ENCODE assay signal across 9 mouse cellular contexts in the genomic region with DNA sequence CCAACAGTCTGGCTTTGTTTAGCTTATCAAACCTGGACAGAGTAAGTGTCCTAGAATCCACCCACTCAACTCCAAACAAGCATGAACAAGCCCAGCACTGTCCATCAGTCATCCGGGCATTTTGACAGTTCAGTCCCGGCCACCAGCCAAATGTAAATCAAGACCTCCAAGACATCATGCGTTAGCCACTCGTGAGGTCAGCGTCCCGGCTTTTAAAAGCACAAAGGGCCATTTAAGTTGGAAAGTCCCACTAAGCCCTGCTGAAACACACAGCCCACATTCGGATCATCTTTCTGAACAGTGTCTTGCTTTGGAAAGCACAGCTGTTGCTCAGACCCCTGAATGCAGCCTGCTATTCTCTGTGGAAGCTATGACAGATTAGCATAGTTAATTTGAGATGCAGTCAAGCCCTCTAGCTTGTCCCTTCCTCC. TPM values are rescaled to one million over a fixed set of nuclear protein-coding genes. Genes with fewer than 3 reads are reported as not detected.
DNase-seq lines count a peak whose midpoint lies in the region; TF ChIP-seq lines count a peak whose summit lies in the region.
"Had no signal": no experiment of that assay in that cellular context is flagged by ENCODE, and none has a peak within 500 bp of the region (broad histone marks: within the 10 kb centered on the region; RNA-seq: fewer than 3 reads in every experiment).

No protein-coding gene starts in this region.

- no peak overlapping the region for H3K4me3 ChIP-seq in embryonic fibroblast, embryonic 13.5 days (ENCODE audit: insufficient read depth, low read length)
- H3K4me3 ChIP-seq: hindbrain, embryonic 15.5 days; liver, embryonic 15.5 days had no signal

- intact Hi-C loops in heart, postnatal 10 days (cut with DNase I): no loop called here

- H3K4me1 ChIP-seq in embryonic fibroblast, embryonic 13.5 days (ENCODE audit: control insufficient read depth, insufficient read depth, low read length): peaks cover 4% of the 10 kb centered on the region; the same call in 1 of the 2 replicates

- TF ChIP-seq POLR2A in embryonic fibroblast, embryonic 13.5 days (IDR thresholded peaks at IDR 0.05; ENCODE audit: low read depth, low read length): no peak

- no peak for TF ChIP-seq CTCF in embryonic fibroblast, embryonic 13.5 days (IDR thresholded peaks at IDR 0.05; ENCODE audit: borderline replicate concordance, insufficient read depth, low read length)

- DNase-seq in kidney, postnatal 10 days: peak; percentile 42
- no peak for DNase-seq in kidney, adult 11 months
- DNase-seq in heart, postnatal 10 days: peak; percentile 68 to 71
- peak; percentile 23 for DNase-seq in skeletal muscle tissue, adult 2 months (ENCODE audit: low read depth, low spot score)
- DNase-seq in right cerebral cortex, postnatal 14 days: no peak
- DNase-seq in left cerebral cortex, adult 9 months (ENCODE audit: low spot score in 2 of 2): no peak

- peak overlapping the region; percentile 34 for H3K27ac ChIP-seq in embryonic fibroblast, embryonic 13.5 days (ENCODE audit: insufficient read depth, low read length)
- H3K27ac ChIP-seq: hindbrain, embryonic 15.5 days; liver, embryonic 15.5 days had no signal

RNA-seq across cellular contexts. Expression of gene Gm12166, which starts 26.1 kb away (rescaled TPM):
- 3.0 and 15.8 TPM in 2 replicates for polyA plus RNA-seq in embryonic fibroblast, embryonic 13.5 days (2011; ENCODE audit: insufficient read length, low read depth, missing spikeins)
- total RNA-seq in heart, postnatal 10 days (2021): 1 to 10 TPM; 2.5 to 3.4 TPM

RNA-seq across cellular contexts. Expression of gene Adam19, which starts 29.8 kb away (rescaled TPM):
- polyA plus RNA-seq in embryonic fibroblast, embryonic 13.5 days (2011; ENCODE audit: insufficient read length, low read depth, missing spikeins): 91.6 and 111 TPM in 2 replicates
- total RNA-seq in heart, postnatal 10 days (2021): 100 to 1,000 TPM; 115 to 153 TPM

RNA-seq across cellular contexts. Expression of gene Sox30, which starts 45.9 kb away (rescaled TPM):
- polyA plus RNA-seq in embryonic fibroblast, embryonic 13.5 days (2011; ENCODE audit: insufficient read length, low read depth, missing spikeins): not detected in 2 replicates
- total RNA-seq in heart, postnatal 10 days (2021): under 1 TPM; 0.24 to 0.30 TPM
- polyA plus RNA-seq: liver, embryonic 15.5 days had no signal

Comparison
In these comparisons a context has a peak if more than half of its experiments do, and no peak if none do; other contexts are left out.
1. DNase-seq: peak in kidney, postnatal 10 days (single experiment), heart, postnatal 10 days (2 of 2) and skeletal muscle tissue, adult 2 months (single experiment); none in kidney, adult 11 months (single experiment), right cerebral cortex, postnatal 14 days (single experiment) and left cerebral cortex, adult 9 months (0 of 2).